Mouse (Mus musculus) neural tube, embryonic 13.5 days (tissue): ENCODE data around the gene Lmo1. TPM values are rescaled to one million over a fixed set of nuclear protein-coding genes. Genes with fewer than 3 reads are reported as not detected.

ENCODE experiments used
- ATAC-seq: fragments of 200-750 bp; cut with Nextera tagmentation; 2 replicates; pipeline ENCODE4 v1.8.0; 2017; ENCODE audit warnings: low read depth, mild to moderate bottlenecking, moderate TSS enrichment, moderate library complexity
- H3K27ac ChIP-seq: fragments of 300-500 bp; sonication (generic); replicated peaks from 2 replicates; pipeline ENCODE4 v1.5.1; 2015; ENCODE audit warnings: moderate library complexity, mild to moderate bottlenecking, inconsistent platforms
- H3K27me3 ChIP-seq: fragments of 300-500 bp; sonication (generic); 2 replicates; pipeline ENCODE4 v1.6.1; 2015; ENCODE audit warnings: mild to moderate bottlenecking, inconsistent platforms
- H3K36me3 ChIP-seq: fragments of 300-500 bp; sonication (generic); 2 replicates; pipeline ENCODE4 v1.6.1; 2015; ENCODE audit warnings: mild to moderate bottlenecking, inconsistent platforms
- H3K4me1 ChIP-seq: fragments of 300-500 bp; sonication (generic); replicated peaks from 2 replicates; pipeline ENCODE4 v1.6.1; 2015; ENCODE audit warnings: inconsistent platforms
- H3K4me2 ChIP-seq: fragments of 300-500 bp; sonication (generic); 2 replicates; pipeline ENCODE4 v1.6.1; 2015; ENCODE audit warnings: inconsistent platforms, mild to moderate bottlenecking, moderate library complexity
- H3K4me3 ChIP-seq: fragments of 300-500 bp; sonication (generic); 2 replicates; pipeline ENCODE4 v1.5.1; 2015; ENCODE audit warnings: mild to moderate bottlenecking, inconsistent platforms
- H3K9ac ChIP-seq: fragments of 300-500 bp; sonication (generic); 2 replicates; pipeline ENCODE4 v1.6.1; 2015; ENCODE audit warnings: moderate library complexity, mild to moderate bottlenecking, inconsistent platforms
- H3K9me3 ChIP-seq: fragments of 300-500 bp; sonication (generic); 2 replicates; pipeline ENCODE4 v1.6.1; 2016; ENCODE audit warnings: inconsistent platforms
- WGBS: fragments of 180-500 bp; shearing (Covaris S2); methylation state at CpG from one replicate; pipeline ENCODE4 v1.1.7; 2015; 5-methylcytosine and 5-hydroxymethylcytosine counted together
- polyA plus RNA-seq: library from polyadenylated mRNA; unstranded; fragments of >200 nt; fragmentation: Nextera tagmentation; extraction: Ambion mirVana; gene quantifications from 2 replicates; pipeline ENCODE4 v1.2.1, GENCODE M21; 2015

The Lmo1 gene
- polyA plus RNA-seq, 1 experiment from 2014 or later: 23.2 TPM

GRCm38 (mm10) chr7:109170441-109170820 lies 4.6 kb downstream of the Lmo1 start:
- H3K27ac ChIP-seq: peak overlapping the region; percentile 79
- H3K4me3 ChIP-seq: peak overlapping the region; percentile 59
- WGBS: 2% methylated on average over 17 of the region's 17 CpGs
- peak overlapping the region; percentile 83 for H3K9ac ChIP-seq
- H3K4me2 ChIP-seq: peak overlapping the region; percentile 97
- H3K36me3 ChIP-seq: no peaks in the 10 kb centered on the region
- H3K4me1 ChIP-seq: peaks cover 60% of the 10 kb centered on the region
- ATAC-seq: peak; percentile 49; the same call in 1 of the 2 replicates
- peaks cover 77% of the 10 kb centered on the region for H3K27me3 ChIP-seq
- no peaks in the 10 kb centered on the region for H3K9me3 ChIP-seq

GRCm38 (mm10) chr7:109169505-109170440 lies 5.2 kb downstream of the Lmo1 start:
- peaks cover 58% of the 10 kb centered on the region for H3K4me1 ChIP-seq
- no peaks in the 10 kb centered on the region for H3K36me3 ChIP-seq
- peak overlapping the region; percentile 59 for H3K4me3 ChIP-seq
- H3K9me3 ChIP-seq: no peaks in the 10 kb centered on the region
- peaks cover 80% of the 10 kb centered on the region for H3K27me3 ChIP-seq
- H3K27ac ChIP-seq: peak overlapping the region; percentile 79
- WGBS: under 1% methylated on average over 60 of the region's 72 CpGs
- H3K4me2 ChIP-seq: peak overlapping the region; percentile 97
- H3K9ac ChIP-seq: peak overlapping the region; percentile 83
- peak; percentile 42; the same call in 1 of the 2 replicates for ATAC-seq

- Histone ChIP-seq H3K27me3 (peaks cover 80% of the 10 kb centered on the region), H3K4me3 (peak overlapping the region; percentile 59), H3K4me2 (peak overlapping the region; percentile 97), H3K36me3 (no peaks in the 10 kb centered on the region), H3K4me1 (peaks cover 52% of the 10 kb centered on the region), H3K9ac (peak overlapping the region; percentile 83; the same call in 1 of the 2 replicates), H3K27ac (no peak overlapping the region), H3K9me3 (no peaks in the 10 kb centered on the region)
- 92% methylated on average over 7 of the region's 7 CpGs for WGBS
- ATAC-seq: no peak
Observed at GRCm38 (mm10) chr7:109168716-109169115, 6.3 kb downstream of the Lmo1 start.

GRCm38 (mm10) chr7:109165931-109166585 lies 8.9 kb downstream of the Lmo1 start:
- no peak overlapping the region for H3K4me3 ChIP-seq
- 36% methylated on average over 17 of the region's 17 CpGs for WGBS
- H3K9ac ChIP-seq: peak overlapping the region; percentile 31; the same call in 1 of the 2 replicates
- H3K4me2 ChIP-seq: peak overlapping the region; percentile 16
- peaks cover 52% of the 10 kb centered on the region for H3K4me1 ChIP-seq
- no peaks in the 10 kb centered on the region for H3K36me3 ChIP-seq
- no peaks in the 10 kb centered on the region for H3K9me3 ChIP-seq
- peak overlapping the region; percentile 54 for H3K27ac ChIP-seq
- ATAC-seq: 0 out of 2 replicates have a peak, but pooled peaks have one; percentile 25
- H3K27me3 ChIP-seq: peaks cover 55% of the 10 kb centered on the region

GRCm38 (mm10) chr7:109154331-109154730 lies 20.7 kb downstream of the Lmo1 start:
- Histone ChIP-seq H3K9ac (no peak overlapping the region), H3K4me2 (no peak overlapping the region), H3K4me3 (no peak overlapping the region), H3K27ac (no peak overlapping the region), H3K9me3 (no peaks in the 10 kb centered on the region), H3K36me3 (no peaks in the 10 kb centered on the region), H3K4me1 (peaks cover 27% of the 10 kb centered on the region), H3K27me3 (peaks cover 45% of the 10 kb centered on the region)
- 54% methylated on average over 11 of the region's 11 CpGs for WGBS
- no peak for ATAC-seq

- Histone ChIP-seq H3K4me2 (no peak overlapping the region), H3K4me3 (no peak overlapping the region), H3K36me3 (no peaks in the 10 kb centered on the region), H3K9me3 (no peaks in the 10 kb centered on the region), H3K27ac (no peak overlapping the region), H3K9ac (no peak overlapping the region), H3K4me1 (peaks cover 27% of the 10 kb centered on the region), H3K27me3 (peaks cover 47% of the 10 kb centered on the region)
- ATAC-seq: no peak
- WGBS: 60% methylated on average over 5 of the region's 5 CpGs
Observed at GRCm38 (mm10) chr7:109153538-109153937, 21.5 kb downstream of the Lmo1 start.

- no peak overlapping the region for H3K27ac ChIP-seq
- peaks cover 44% of the 10 kb centered on the region for H3K27me3 ChIP-seq
- 84% methylated on average over 4 of the region's 4 CpGs for WGBS
- no peaks in the 10 kb centered on the region for H3K36me3 ChIP-seq
- no peak overlapping the region for H3K4me3 ChIP-seq
- no peak for ATAC-seq
- no peaks in the 10 kb centered on the region for H3K9me3 ChIP-seq
- no peak overlapping the region for H3K4me2 ChIP-seq
- H3K9ac ChIP-seq: no peak overlapping the region
- H3K4me1 ChIP-seq: peaks cover 22% of the 10 kb centered on the region
Observed at GRCm38 (mm10) chr7:109151088-109151487, 23.9 kb downstream of the Lmo1 start.

- H3K4me3 ChIP-seq: no peak overlapping the region
- H3K9ac ChIP-seq: no peak overlapping the region
- no peak overlapping the region for H3K4me2 ChIP-seq
- 42% methylated on average over 8 of the region's 8 CpGs for WGBS
- H3K27ac ChIP-seq: no peak overlapping the region
- H3K9me3 ChIP-seq: no peaks in the 10 kb centered on the region
- no peak for ATAC-seq
- peaks cover 42% of the 10 kb centered on the region for H3K27me3 ChIP-seq
- no peaks in the 10 kb centered on the region for H3K36me3 ChIP-seq
- peaks cover 32% of the 10 kb centered on the region for H3K4me1 ChIP-seq
Observed at GRCm38 (mm10) chr7:109145211-109145610, 29.8 kb downstream of the Lmo1 start.

- WGBS: 67% methylated on average over 11 of the region's 11 CpGs
- Histone ChIP-seq H3K4me2 (no peak overlapping the region), H3K27ac (no peak overlapping the region), H3K36me3 (no peaks in the 10 kb centered on the region), H3K4me1 (peaks cover 32% of the 10 kb centered on the region), H3K4me3 (no peak overlapping the region), H3K9ac (no peak overlapping the region), H3K9me3 (no peaks in the 10 kb centered on the region), H3K27me3 (peaks cover 41% of the 10 kb centered on the region)
- ATAC-seq: no peak
Observed at GRCm38 (mm10) chr7:109144705-109145104, 30.3 kb downstream of the Lmo1 start.

GRCm38 (mm10) chr7:109142564-109142963 lies 32.4 kb downstream of the Lmo1 start:
- H3K4me3 ChIP-seq: no peak overlapping the region
- H3K27me3 ChIP-seq: peaks cover 28% of the 10 kb centered on the region
- no peak overlapping the region for H3K9ac ChIP-seq
- WGBS: 55% methylated on average over 2 of the region's 2 CpGs
- H3K4me1 ChIP-seq: peaks cover 32% of the 10 kb centered on the region
- peak; percentile 38; the same call in 1 of the 2 replicates for ATAC-seq
- no peak overlapping the region for H3K4me2 ChIP-seq
- H3K27ac ChIP-seq: no peak overlapping the region
- no peaks in the 10 kb centered on the region for H3K36me3 ChIP-seq
- H3K9me3 ChIP-seq: no peaks in the 10 kb centered on the region

GRCm38 (mm10) chr7:109141753-109142152 lies 33.3 kb downstream of the Lmo1 start:
- 57% methylated on average over 3 of the region's 3 CpGs for WGBS
- Histone ChIP-seq H3K36me3 (no peaks in the 10 kb centered on the region), H3K4me2 (no peak overlapping the region), H3K27ac (no peak overlapping the region), H3K4me3 (no peak overlapping the region), H3K27me3 (peaks cover 28% of the 10 kb centered on the region), H3K4me1 (peaks cover 32% of the 10 kb centered on the region), H3K9ac (no peak overlapping the region), H3K9me3 (no peaks in the 10 kb centered on the region)
- no peak for ATAC-seq

- Histone ChIP-seq H3K4me1 (peaks cover 29% of the 10 kb centered on the region), H3K4me3 (no peak overlapping the region), H3K36me3 (no peaks in the 10 kb centered on the region), H3K4me2 (no peak overlapping the region), H3K27me3 (peaks cover 28% of the 10 kb centered on the region), H3K9ac (no peak overlapping the region), H3K27ac (no peak overlapping the region), H3K9me3 (no peaks in the 10 kb centered on the region)
- WGBS: 75% methylated on average over 2 of the region's 2 CpGs
- ATAC-seq: no peak
Observed at GRCm38 (mm10) chr7:109141054-109141453, 34.0 kb downstream of the Lmo1 start.
